Mouse (Mus musculus) stomach, postnatal 0 days (tissue): ENCODE results near the gene Meis2.

Source experiments
- CTCF ChIP-seq: IDR thresholded peaks from 2 replicates; pipeline ENCODE4 v1.5.1; 2016; ENCODE audit warnings: antibody characterized with exemption, low read depth, mild to moderate bottlenecking, moderate library complexity
- EP300 ChIP-seq: optimal IDR thresholded peaks from 2 replicates; pipeline ENCODE3; 2016; ENCODE audit warnings: antibody characterized with exemption

DNA sequence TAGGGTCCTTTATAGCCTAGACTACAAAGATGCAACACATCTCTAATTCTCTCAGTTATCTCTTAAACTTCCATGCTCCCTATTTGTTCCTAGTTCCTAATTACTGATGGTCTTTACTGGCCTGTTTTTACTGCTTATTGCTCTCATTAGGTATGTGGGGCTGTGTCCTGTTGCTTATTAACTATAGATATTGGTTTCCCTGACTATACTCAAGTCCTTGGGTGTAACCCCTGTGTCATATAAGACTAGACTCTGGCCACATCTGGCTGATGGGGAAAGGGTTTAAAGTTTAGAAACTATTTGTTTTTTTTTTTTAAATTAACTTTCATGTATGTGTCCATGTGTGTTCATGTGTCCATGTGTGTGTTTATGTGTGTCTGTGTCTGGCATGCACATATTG lies 147.1 kb downstream of the Meis2 start:
- TF ChIP-seq CTCF: no peak
- no peak for TF ChIP-seq EP300
